Mouse (Mus musculus) embryonic stem cell, embryonic (primary cell): Measurements from ENCODE around the gene Eif4e3.

ENCODE experiments used
- CTCF ChIA-PET, 4 experiments: fragments of 300-600 bp in 2 of 4; fragments of 350-600 bp in 2 of 4; sonication (Branson Sonifier 250); formaldehyde crosslinking; loops; one replicate each; lab custom pipeline; 2022; ENCODE audit warnings: inconsistent platforms in 2 of 4; lab: Charles Lee
- POLR2A ChIA-PET, 4 experiments: fragments of 300-600 bp in 2 of 4; fragments of 350-600 bp in 2 of 4; sonication (Branson Sonifier 250); formaldehyde crosslinking; loops; one replicate each; lab custom pipeline; 2022; ENCODE audit warnings: antibody characterized with exemption in 4 of 4, inconsistent platforms in 1 of 4; lab: Charles Lee

The Eif4e3 gene

GRCm38 (mm10) chr6:99614566-99615271, 51.9 kb downstream of the Eif4e3 start:
- ChIA-PET POLR2A (interaction anchor here in 2 of 4 experiments (0.6 to 1.5 kb wide), 7 partner anchors 9 to 1509 kb away, joined by 3 to 5 read pairs (median 3); no protein-coding TSS in a partner anchor), CTCF (interaction anchor here in 3 of 4 experiments (0.6 to 1.7 kb wide), 3 partner anchors 9 to 772 kb away, joined by 3 read pairs; no protein-coding TSS in a partner anchor)

GRCm38 (mm10) chr6:99611866-99612265, 54.7 kb downstream of the Eif4e3 start:
- POLR2A ChIA-PET, result interaction anchor here in 1 of 4 experiments (1.3 kb wide), 1 partner anchor 22 kb away, joined by 3 read pairs; no protein-coding TSS in a partner anchor
- CTCF ChIA-PET, result interaction anchor here in 2 of 4 experiments (0.7 to 1.2 kb wide), 3 partner anchors 25 to 297 kb away, joined by 3 to 4 read pairs (median 3); no protein-coding TSS in a partner anchor

DNA sequence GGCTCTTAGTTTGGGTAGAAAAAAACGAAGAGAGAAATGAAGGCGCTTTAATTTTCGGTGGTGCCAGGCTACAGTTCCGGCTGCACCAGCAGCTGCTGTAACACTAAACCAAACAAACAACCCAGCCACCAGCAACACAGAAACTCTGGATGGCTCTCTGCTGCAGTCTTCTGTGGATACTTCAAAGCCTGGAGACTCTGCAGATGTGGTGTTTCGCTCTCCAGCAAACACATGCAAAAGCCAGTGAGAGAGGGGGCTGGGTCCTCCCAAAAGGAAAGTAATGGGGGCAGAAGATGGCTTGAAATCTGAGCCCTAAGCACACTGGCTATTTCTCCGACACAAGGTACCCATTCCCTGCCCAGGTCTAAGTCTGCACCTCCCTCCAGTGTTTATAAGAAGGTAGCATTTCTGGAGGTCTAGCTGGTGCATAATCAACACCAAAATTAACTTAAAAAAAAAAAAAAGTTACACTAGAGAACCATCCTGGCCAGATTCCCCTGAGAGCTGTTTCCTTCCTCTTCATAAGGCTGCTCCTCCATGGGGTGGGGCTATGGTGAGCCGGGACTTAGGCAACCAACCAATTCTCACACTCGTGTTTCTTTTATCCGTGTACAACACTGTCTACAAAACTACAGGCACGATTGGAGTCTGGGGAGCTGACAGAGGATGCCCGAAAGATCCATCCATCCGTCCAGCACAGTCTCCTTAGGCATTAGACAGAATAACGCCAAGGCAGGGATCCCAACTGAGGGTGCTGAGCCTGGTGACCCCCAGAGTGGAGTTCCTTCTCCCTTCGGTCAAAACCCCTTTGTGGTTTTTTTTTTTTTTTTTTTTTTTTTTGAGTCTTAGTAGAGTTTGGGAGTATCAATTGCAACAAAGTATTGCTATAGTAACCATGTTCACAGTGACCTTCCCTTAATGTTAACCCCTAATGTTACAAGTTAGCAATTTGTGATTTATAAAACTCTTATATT, 55.8 kb downstream of the Eif4e3 start:
- ChIA-PET CTCF (interaction anchor here in 2 of 4 experiments (0.7 to 1.2 kb wide), 2 partner anchors 26 to 909 kb away, joined by 3 to 5 read pairs; no protein-coding TSS in a partner anchor), POLR2A (interaction anchor here in 2 of 4 experiments (0.7 to 1.3 kb wide), 2 partner anchors 24 to 329 kb away, joined by 3 to 12 read pairs; no protein-coding TSS in a partner anchor)

DNA sequence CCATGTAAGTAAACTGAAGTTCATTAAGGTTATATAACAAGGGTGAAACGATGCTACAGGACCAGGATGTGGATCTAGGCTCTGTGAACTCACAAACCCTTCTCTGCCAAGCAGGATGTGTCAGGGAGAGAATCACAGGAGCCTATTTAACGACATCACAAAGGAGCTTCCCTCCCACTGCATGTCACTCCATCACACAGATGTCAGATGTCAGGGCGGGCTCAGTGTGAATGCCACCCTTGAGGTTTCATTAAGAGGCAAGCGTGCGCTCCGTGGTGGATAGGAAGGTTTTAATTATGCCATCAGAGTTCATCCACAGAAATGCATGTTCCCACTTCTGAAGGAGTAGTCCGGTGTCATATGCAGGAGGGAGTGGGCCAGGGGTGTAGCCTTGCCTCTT, 60.5 kb downstream of the Eif4e3 start:
- ChIA-PET CTCF (no interaction called here), POLR2A (no interaction called here)

DNA sequence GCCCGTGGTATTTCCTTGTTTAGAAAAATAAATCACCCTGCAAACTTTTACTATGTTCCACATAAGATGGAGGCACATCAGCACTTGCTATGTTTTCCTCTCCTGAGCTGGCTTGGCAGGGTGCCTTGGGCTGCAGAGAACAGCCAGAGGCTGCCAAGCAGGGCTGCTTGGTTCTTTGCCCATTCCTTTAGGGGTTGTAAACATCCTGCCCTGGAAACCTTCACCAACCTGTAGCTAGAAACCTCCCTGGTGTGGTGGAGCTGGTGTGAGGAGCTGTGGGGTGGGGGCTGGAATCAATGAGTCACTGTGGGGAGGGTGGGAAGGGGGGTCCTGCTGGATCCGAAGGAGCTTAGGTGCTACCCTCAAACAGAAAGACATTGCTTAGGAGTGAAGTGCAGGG, 61.8 kb downstream of the Eif4e3 start:
- ChIA-PET POLR2A (no interaction called here), CTCF (no interaction called here)

- CTCF ChIA-PET, result no interaction called here
- POLR2A ChIA-PET, result no interaction called here
Observed at GRCm38 (mm10) chr6:99602434-99602833, 64.1 kb downstream of the Eif4e3 start.

DNA sequence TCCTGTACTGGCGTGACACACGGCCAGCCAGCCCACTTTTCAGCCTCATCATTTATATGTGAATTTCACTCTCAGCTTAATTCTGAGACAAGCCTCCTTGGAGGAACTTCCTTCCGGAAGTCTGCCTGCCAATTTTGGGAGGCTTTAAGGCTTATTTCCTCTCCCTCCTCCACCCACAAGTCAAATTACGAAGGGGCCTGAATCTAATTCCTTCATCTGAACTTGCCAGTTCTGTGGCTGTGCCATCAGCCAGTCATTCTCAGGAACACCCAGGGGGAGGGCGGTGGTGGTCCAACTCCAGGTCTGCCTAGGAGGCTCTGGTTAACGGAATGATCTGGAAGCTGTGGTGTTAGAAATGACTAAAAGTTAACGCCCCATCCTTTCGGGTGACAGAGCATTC, 65.7 kb downstream of the Eif4e3 start:
- POLR2A ChIA-PET, result no interaction called here
- CTCF ChIA-PET, result no interaction called here

- ChIA-PET CTCF (no interaction called here), POLR2A (no interaction called here)
Observed at GRCm38 (mm10) chr6:99600168-99600793, 66.3 kb downstream of the Eif4e3 start.

GRCm38 (mm10) chr6:99599651-99600050, 66.9 kb downstream of the Eif4e3 start:
- CTCF ChIA-PET, result interaction anchor here in 1 of 4 experiments (0.6 kb wide), 1 partner anchor 24 kb away, joined by 3 read pairs; no protein-coding TSS in a partner anchor
- POLR2A ChIA-PET, result no interaction called here

DNA sequence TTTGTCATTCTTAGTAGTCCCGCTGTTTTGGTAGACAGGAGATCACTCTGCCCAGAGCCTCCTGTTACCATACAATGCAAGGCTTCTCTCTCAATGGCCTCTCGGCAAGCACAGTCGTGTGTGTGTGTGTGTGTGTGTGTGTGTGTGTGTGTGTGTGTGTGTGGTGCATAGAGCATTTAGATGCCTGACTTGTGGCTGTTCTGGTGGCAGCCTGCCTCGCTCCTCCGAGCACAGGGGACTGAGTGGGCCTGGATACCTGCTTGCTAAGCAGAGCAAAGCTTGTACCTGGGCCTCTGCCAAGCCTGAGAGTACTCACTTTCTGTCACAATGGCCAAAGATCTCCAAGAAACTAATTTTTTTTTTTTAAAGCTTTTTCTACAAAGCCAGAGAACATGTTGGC, 67.3 kb downstream of the Eif4e3 start:
- ChIA-PET POLR2A (no interaction called here), CTCF (interaction anchor here in 1 of 4 experiments (0.6 kb wide), 1 partner anchor 24 kb away, joined by 3 read pairs; no protein-coding TSS in a partner anchor)

DNA sequence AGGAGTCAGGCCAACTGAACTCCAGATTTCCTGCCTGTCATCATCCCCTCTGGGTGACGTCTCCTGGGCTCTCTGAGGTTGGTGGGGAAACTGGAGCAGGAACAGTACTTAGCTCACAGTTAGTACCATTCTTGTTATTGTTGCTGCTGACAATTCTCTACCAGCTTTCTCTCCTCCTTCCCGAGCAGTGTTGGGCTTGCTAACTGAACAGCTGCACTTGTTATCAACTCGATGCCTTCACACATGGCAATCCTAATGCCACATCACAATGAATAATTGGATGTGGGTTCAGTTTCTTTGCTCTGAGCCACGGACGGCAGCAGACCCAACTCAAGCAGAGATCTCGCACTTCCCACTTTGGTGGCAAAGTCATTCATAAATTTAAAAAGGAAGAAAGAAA, 89.5 kb downstream of the Eif4e3 start:
- CTCF ChIA-PET, result interaction anchor here in 1 of 4 experiments (0.6 kb wide), 4 partner anchors 87 to 1041 kb away, joined by 3 to 16 read pairs (median 9); no protein-coding TSS in a partner anchor
- POLR2A ChIA-PET, result interaction anchor here in 1 of 4 experiments (1.5 kb wide), 1 partner anchor 8 kb away, joined by 3 read pairs; no protein-coding TSS in a partner anchor

DNA sequence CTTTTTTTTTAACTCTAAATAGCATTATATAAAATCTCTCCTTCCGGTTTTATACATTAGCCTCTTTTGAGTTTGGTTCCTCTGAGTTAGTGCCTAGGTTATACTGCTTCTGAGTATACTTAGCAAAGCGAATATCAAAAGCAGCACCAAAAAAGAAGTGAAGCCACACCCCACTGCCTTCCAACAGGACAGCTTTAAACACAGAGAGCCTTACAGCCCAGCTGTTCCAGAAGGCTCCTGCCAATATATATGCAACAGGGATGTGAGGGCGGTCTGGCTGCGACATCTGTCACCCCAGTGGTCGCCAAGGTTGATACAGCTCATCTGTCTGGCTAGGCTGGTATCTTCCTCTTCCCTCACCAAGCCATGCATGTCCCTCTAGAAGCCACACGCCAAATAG, 90.9 kb downstream of the Eif4e3 start:
- CTCF ChIA-PET, result no interaction called here
- POLR2A ChIA-PET, result interaction anchor here in 1 of 4 experiments (1.5 kb wide), 1 partner anchor 10 kb away, joined by 3 read pairs; no protein-coding TSS in a partner anchor
